Mouse (Mus musculus) lung, adult 2 months (tissue): ENCODE data around the gene 1190002N15Rik.

Experiments
- CTCF ChIP-seq: fragments of 200-500 bp; IDR thresholded peaks from 2 replicates; pipeline ENCODE4 v1.5.1; 2011; ENCODE audit warnings: mild to moderate bottlenecking, low read length, control low read depth; ENCODE audit not compliant: insufficient read depth
- POLR2A ChIP-seq: fragments of 200-500 bp; IDR thresholded peaks from 2 replicates; pipeline ENCODE4 v1.6.1; 2011; ENCODE audit warnings: low read depth, mild to moderate bottlenecking, control low read depth, low read length, borderline replicate concordance; ENCODE audit errors: extremely low read depth

DNA sequence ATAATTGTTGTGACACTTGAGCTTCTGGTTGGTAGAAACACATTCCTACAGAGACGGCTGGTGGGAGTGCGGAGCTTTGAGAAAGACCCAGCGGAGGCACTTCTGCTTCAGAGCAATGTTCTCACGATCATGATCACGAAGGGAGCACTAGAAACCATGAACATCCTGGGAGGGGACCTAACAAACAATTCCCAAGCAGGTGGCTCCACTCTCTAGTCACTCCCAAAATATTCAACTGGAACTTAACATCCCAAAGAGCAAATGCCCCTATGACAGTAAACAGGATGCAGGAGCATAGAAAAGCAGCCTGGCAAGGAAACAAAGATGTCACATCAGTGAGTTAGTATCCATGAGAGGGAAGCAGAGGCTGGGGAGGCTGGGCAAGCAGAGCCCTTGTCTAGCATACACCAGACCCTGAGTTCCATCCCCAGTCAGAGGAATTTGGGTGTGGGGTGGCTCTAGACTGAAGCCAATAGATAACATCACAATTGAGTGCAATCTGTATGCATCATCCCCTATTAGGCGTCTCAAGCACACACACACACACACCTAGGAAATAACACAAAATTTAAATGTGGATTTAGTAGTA, 54.5 kb downstream of the 1190002N15Rik start:
- TF ChIP-seq CTCF (no peak), POLR2A (no peak)
